9 mouse cellular contexts compared by ENCODE assay signal in genomic region chrX:139217776-139218175, GRCm38 (mm10). TPM values are rescaled to one million over a fixed set of nuclear protein-coding genes. Genes with fewer than 3 reads are reported as not detected.
A peak's percentile ranks its signal among the peaks of the same experiment; 100 is the strongest.
DNase-seq lines count a peak whose midpoint lies in the region; ATAC-seq lines count a peak whose summit lies in the region.
"Had no signal": no experiment of that assay in that cellular context is flagged by ENCODE, and none has a peak within 500 bp of the region (broad histone marks: within the 10 kb centered on the region; RNA-seq: fewer than 3 reads in every experiment).

No protein-coding gene starts in this region.

- peak; percentile 6 for DNase-seq in embryo, embryonic 11 days
- no peak for DNase-seq in embryo, embryonic 10 days (ENCODE audit: low spot score)
- peak; percentile 13 for DNase-seq in kidney, adult 11 months
- DNase-seq in midbrain, embryonic 10.5 days (ENCODE audit: low spot score): no peak
- no peak for DNase-seq in cerebellum, adult 11 months
- DNase-seq in spleen, postnatal 36 days (ENCODE audit: low spot score in 2 of 2): no peak

- H3K9me3 ChIP-seq in embryonic facial prominence, embryonic 13.5 days: no peaks in the 10 kb centered on the region
- no peaks in the 10 kb centered on the region for H3K9me3 ChIP-seq in midbrain, embryonic 10.5 days (replicated peaks)

- WGBS in embryonic facial prominence, embryonic 13.5 days: 58% methylated on average over 10 of the region's 10 CpGs
- WGBS in midbrain, embryonic 10.5 days: 54% methylated on average over 10 of the region's 10 CpGs

- H3K4me2 ChIP-seq in embryonic facial prominence, embryonic 13.5 days: peak overlapping the region; percentile 53

- H3K4me3 ChIP-seq in embryonic facial prominence, embryonic 13.5 days: peak overlapping the region; percentile 39
- H3K4me3 ChIP-seq in midbrain, embryonic 10.5 days: peak overlapping the region; percentile 49

- no peak overlapping the region for H3K9ac ChIP-seq in embryonic facial prominence, embryonic 13.5 days

- H3K4me1 ChIP-seq in embryonic facial prominence, embryonic 13.5 days: no peaks in the 10 kb centered on the region
- no peaks in the 10 kb centered on the region for H3K4me1 ChIP-seq in midbrain, embryonic 10.5 days

- peaks cover 12% of the 10 kb centered on the region for H3K27me3 ChIP-seq in embryonic facial prominence, embryonic 13.5 days
- H3K27me3 ChIP-seq in midbrain, embryonic 10.5 days (ENCODE audit: low read depth, poor library complexity, severe bottlenecking): peaks cover 54% of the 10 kb centered on the region

- H3K36me3 ChIP-seq in embryonic facial prominence, embryonic 13.5 days: no peaks in the 10 kb centered on the region
- H3K36me3 ChIP-seq in midbrain, embryonic 10.5 days: no peaks in the 10 kb centered on the region

- H3K27ac ChIP-seq in embryonic facial prominence, embryonic 13.5 days: no peak overlapping the region
- H3K27ac ChIP-seq in midbrain, embryonic 10.5 days (replicated peaks): 0 out of 2 replicates have a peak overlapping the region, but pooled peaks have one; percentile 67

- no peak for ATAC-seq in embryonic facial prominence, embryonic 13.5 days (ENCODE audit: insufficient number of reproducible peaks, insufficient read depth, low FRiP score, low TSS enrichment, low read depth)
- ATAC-seq in erythroblast, adult 5-6 weeks (replicated peaks; ENCODE audit: low FRiP score, poor library complexity, severe bottlenecking): no peak

RNA-seq across cellular contexts. Expression of gene Mum1l1, which starts 7.9 kb away (rescaled TPM):
- 23.2 and 27.1 TPM in 2 replicates for polyA plus RNA-seq in embryonic facial prominence, embryonic 13.5 days (2015; fragmentation: Nextera tagmentation; extraction: Ambion mirVana)
- polyA plus RNA-seq in midbrain, embryonic 10.5 days (2016; fragmentation: Nextera tagmentation; extraction: Ambion mirVana): 18.7 and 22.3 TPM in 2 replicates
- not detected in 2 replicates for total RNA-seq in erythroblast, adult 5-6 weeks (2015; ENCODE audit: low replicate concordance)
- not detected in 2 replicates for total RNA-seq in erythroblast, adult 5-6 weeks (2017; ENCODE audit: low replicate concordance)

RNA-seq across cellular contexts. Expression of gene 4933428M09Rik, which starts 38.7 kb away (rescaled TPM):
- not detected in 2 replicates for polyA plus RNA-seq in embryonic facial prominence, embryonic 13.5 days (2015; fragmentation: Nextera tagmentation; extraction: Ambion mirVana)
- polyA plus RNA-seq in midbrain, embryonic 10.5 days (2016; fragmentation: Nextera tagmentation; extraction: Ambion mirVana): 0.11 TPM in 1 of 2 replicates, not detected in the other
- not detected in 2 replicates for total RNA-seq in erythroblast, adult 5-6 weeks (2015; ENCODE audit: low replicate concordance)
- not detected in 2 replicates for total RNA-seq in erythroblast, adult 5-6 weeks (2017; ENCODE audit: low replicate concordance)
- total RNA-seq: heart, postnatal 10 days had no signal

Comparison
In these comparisons a context has a peak if more than half of its experiments do, and no peak if none do; other contexts are left out.
1. DNase-seq: peak in embryo, embryonic 11 days (single experiment) and kidney, adult 11 months (single experiment); none in embryo, embryonic 10 days (single experiment), midbrain, embryonic 10.5 days (single experiment), cerebellum, adult 11 months (single experiment) and spleen, postnatal 36 days (0 of 2).